Mouse (Mus musculus) heart, adult 10 weeks (tissue): Measurements from ENCODE around the gene Il17ra. TPM values are rescaled to one million over a fixed set of nuclear protein-coding genes. Genes with fewer than 3 reads are reported as not detected.

Experiments used
- polyA plus RNA-seq: library from polyadenylated mRNA; stranded (reverse); fragments of 350-450 nt; fragmentation: Illumina TruSeq; extraction: RNeasy Lipid Tissue Mini Kit (QIAGEN cat#74804); gene quantifications from one replicate; pipeline ENCODE4 v1.2.3, GENCODE M21; 2014; ENCODE audit warnings: low read depth, low replicate concordance

Il17ra gene
- polyA plus RNA-seq, result 3.0 TPM

DNA sequence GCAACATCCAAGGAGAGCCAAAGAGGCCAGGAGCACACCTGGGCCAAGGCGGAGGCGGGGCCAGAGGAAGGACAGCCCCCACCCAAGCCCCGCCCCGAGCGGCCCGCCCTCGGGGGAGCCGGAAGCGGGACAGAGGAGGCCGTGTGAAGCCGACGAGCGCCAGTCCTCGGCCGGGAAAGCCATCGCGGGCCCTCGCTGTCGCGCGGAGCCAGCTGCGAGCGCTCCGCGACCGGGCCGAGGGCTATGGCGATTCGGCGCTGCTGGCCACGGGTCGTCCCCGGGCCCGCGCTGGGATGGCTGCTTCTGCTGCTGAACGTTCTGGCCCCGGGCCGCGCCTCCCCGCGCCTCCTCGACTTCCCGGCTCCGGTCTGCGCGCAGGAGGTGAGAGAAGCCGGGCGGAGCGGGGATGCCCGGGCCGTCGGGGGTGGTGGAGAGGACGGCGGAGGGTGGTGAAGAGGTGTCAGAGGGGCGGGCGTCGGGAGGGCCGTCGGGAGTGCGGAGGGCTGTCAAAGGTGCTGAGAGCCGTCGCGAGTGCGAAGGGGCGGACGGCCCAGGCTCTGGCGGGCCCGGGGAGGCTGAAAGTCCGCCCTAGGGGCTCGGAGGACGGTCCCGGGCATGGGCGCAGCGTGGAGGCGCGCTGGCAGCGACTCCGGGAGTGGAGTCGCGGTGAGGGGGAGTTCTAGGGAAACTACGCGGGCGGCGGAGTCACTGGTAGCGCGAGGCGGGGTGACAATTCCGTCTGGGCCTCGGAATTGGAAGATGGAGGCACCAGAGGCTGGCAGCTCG is at the start of gene Il17ra:
Il17ra (plus strand) TSS at position 162 of the 786 bp plus-strand sequence.

DNA sequence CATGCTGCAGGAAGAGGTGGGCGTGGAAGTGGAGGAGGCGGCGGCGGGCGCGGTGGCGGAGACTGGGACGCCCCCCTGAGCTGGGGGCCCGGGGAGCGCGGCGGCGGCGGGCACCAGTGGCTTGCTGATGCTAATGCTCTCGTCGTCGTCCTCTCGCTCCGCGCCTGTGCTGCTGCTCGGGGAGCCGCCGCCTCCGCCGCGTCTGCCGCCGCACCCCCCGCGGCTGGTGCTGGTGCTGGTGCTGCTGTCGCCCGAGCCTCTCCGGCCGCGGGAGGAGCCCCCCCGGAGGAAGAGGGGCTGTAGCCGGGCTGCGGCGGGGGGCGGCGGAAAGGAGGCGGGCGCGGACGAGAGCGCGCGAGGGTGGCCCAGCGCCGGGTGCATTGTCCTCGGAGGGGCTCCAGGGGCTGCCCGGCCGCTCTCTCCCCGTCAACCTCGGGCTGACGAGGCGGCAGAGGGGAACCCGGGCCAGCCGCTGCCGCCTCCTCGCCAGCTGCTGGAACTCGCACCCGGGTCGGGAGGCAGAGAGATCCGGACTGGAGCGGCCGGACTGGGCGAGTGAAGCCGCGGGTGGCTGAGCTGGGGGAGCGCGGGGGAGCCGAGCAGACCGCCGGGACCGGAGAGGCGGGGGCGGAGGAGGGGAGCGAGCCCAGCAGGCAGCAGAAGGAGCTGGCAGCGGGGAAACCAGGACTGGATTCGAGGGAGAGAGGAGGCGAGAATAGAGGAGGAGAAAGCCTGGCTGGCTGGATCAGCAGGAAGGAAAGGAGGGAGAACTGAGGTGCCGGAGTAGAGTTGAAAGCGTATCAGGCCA is 30.5 kb downstream of the Il17ra start, which contains the start of gene Tmem121b:
Tmem121b (minus strand) TSS at position 434 of the 808 bp plus-strand sequence.

GRCm38 (mm10) chr6:120531020-120531965 is 68.2 kb downstream of the Il17ra start, which contains the start of gene Hdhd5:
Hdhd5 (minus strand) TSS chr6:120531319.

Other genes with a start within 250 kb of the Il17ra start
- not detected for gene D330020A13Rik, start 168.9 kb upstream of the Il17ra start, polyA plus RNA-seq
- gene B4galnt3, start 168.7 kb upstream of the Il17ra start, polyA plus RNA-seq, result 0.18 TPM
- 15.8 TPM for gene Kdm5a, start 99.1 kb upstream of the Il17ra start, polyA plus RNA-seq
- 8.7 TPM for gene Ccdc77, start 98.9 kb upstream of the Il17ra start, polyA plus RNA-seq
- not detected for gene Tmem121b, start 30.6 kb downstream of the Il17ra start, polyA plus RNA-seq
- gene Hdhd5, start 68.1 kb downstream of the Il17ra start, polyA plus RNA-seq, result 30.8 TPM
- 5.2 TPM for gene Cecr2, start 203.1 kb downstream of the Il17ra start, polyA plus RNA-seq